Mouse (Mus musculus) testis, adult 2 months (tissue): ENCODE data around the gene Prkcz. TPM values are rescaled to one million over a fixed set of nuclear protein-coding genes. Genes with fewer than 3 reads are reported as not detected.

ENCODE experiments used
- H3K27ac ChIP-seq: fragments of 200-500 bp; 2 replicates; pipeline ENCODE4 v1.5.1; 2012; ENCODE audit warnings: low read depth, low read length; ENCODE audit not compliant: control insufficient read depth, insufficient read depth
- H3K27me3 ChIP-seq: fragments of 200-500 bp; 2 replicates; pipeline ENCODE4 v1.6.1; 2012; ENCODE audit warnings: mild to moderate bottlenecking, low read length, moderate library complexity; ENCODE audit not compliant: control insufficient read depth, insufficient read depth
- H3K36me3 ChIP-seq: fragments of 200-500 bp; 2 replicates; pipeline ENCODE4 v1.6.1; 2012; ENCODE audit warnings: mild to moderate bottlenecking, low read length; ENCODE audit not compliant: control insufficient read depth, insufficient read depth
- H3K4me1 ChIP-seq: fragments of 200-500 bp; 2 replicates; pipeline ENCODE4 v1.6.1; 2012; ENCODE audit warnings: low read length; ENCODE audit not compliant: control insufficient read depth, insufficient read depth
- H3K4me3 ChIP-seq: fragments of 200-500 bp; 2 replicates; pipeline ENCODE4 v1.5.1; 2012; ENCODE audit warnings: low read depth, mild to moderate bottlenecking, low read length, moderate library complexity, mixed read lengths; ENCODE audit not compliant: control insufficient read depth
- CTCF ChIP-seq: fragments of 200-500 bp; IDR thresholded peaks from 2 replicates; pipeline ENCODE4 v1.5.1; 2012; ENCODE audit warnings: low read depth, mild to moderate bottlenecking, inconsistent platforms, low read length, moderate library complexity; ENCODE audit not compliant: control insufficient read depth, insufficient read depth, insufficient replicate concordance
- POLR2A ChIP-seq: fragments of 200-500 bp; IDR thresholded peaks from 2 replicates; pipeline ENCODE4 v1.6.1; 2012; ENCODE audit warnings: low read depth, mild to moderate bottlenecking, inconsistent platforms, low read length, moderate library complexity; ENCODE audit not compliant: control insufficient read depth
- polyA plus RNA-seq: library from polyadenylated mRNA; depleted of rRNA; stranded (reverse); fragments of >200 nt; gene quantifications from 2 replicates; pipeline ENCODE4 v1.2.3, GENCODE M21; 2012

Prkcz gene
- polyA plus RNA-seq, 1 experiment: 16.5 TPM

DNA sequence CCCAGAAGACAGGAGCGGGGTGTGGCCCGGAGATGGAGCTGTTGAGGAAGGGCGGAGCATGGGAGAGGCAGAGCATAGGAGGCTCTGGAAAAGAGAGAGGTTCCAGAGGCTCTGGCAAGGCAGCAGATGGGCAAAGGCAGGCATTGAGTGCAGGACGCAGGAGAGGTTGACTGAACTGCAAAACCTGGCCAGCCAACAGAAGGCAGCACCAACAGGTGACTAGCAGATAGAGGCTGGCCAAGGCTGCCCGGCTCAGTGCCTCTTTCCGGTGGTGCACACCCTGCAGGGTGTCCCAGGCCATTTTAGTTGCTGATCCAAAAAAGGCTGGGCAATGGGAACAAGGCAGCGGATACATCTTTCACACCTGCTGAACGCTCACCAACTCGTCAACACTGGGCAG is 119.4 kb downstream of the Prkcz start:
- H3K27me3 ChIP-seq: no peaks in the 10 kb centered on the region
- no peak overlapping the region for H3K27ac ChIP-seq
- TF ChIP-seq CTCF (no peak), POLR2A (no peak)
- no peaks in the 10 kb centered on the region; the same call in 1 of the 2 replicates for H3K4me1 ChIP-seq
- no peak overlapping the region for H3K4me3 ChIP-seq
- no peaks in the 10 kb centered on the region for H3K36me3 ChIP-seq

DNA sequence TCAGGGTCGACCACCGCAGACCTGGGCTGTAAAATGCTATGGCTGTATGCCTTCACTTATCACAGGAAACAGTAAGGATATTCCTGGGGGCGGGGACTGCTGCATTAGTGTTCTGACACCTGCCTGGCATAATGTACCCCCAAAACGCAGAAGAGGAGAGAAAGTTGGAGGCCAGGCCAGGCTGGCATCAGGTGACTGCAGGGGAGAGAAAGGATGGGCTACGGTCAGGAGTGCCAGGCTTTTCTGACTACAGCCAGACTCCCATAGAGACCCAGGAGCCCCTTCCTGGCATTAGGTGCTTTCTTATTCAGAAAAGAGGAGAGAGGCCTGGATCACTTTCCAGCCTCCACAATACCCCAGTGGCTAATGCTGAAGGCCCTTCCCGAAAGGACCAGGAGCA is 121.7 kb downstream of the Prkcz start:
- Histone ChIP-seq H3K27ac (no peak overlapping the region), H3K4me3 (no peak overlapping the region), H3K36me3 (no peaks in the 10 kb centered on the region), H3K4me1 (peaks cover 15% of the 10 kb centered on the region), H3K27me3 (no peaks in the 10 kb centered on the region)
- TF ChIP-seq POLR2A: no peak
- TF ChIP-seq CTCF: no peak

DNA sequence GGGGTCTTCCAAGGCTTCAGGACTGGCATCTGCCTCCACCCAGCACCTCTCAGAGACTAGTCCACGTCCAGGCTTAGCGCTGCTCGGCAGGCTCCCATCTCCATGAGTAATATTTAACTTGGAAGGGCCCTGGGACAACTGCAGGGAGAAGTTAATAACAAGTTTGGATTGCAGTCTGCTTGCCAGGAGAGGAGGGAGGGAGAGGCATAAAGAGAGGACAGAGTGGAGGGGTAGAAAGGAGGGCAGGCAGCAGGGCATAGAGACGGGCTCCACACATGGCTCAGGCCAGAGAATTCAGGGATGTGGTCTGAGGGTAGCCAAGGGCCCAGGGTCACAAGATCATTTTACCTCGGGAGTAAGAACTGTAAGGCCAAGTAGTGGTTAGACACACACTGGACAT is 122.9 kb downstream of the Prkcz start:
- H3K27ac ChIP-seq: no peak overlapping the region
- TF ChIP-seq CTCF: no peak
- TF ChIP-seq POLR2A: no peak
- peaks cover 24% of the 10 kb centered on the region for H3K4me1 ChIP-seq
- H3K27me3 ChIP-seq: no peaks in the 10 kb centered on the region
- H3K4me3 ChIP-seq: no peak overlapping the region
- H3K36me3 ChIP-seq: no peaks in the 10 kb centered on the region

DNA sequence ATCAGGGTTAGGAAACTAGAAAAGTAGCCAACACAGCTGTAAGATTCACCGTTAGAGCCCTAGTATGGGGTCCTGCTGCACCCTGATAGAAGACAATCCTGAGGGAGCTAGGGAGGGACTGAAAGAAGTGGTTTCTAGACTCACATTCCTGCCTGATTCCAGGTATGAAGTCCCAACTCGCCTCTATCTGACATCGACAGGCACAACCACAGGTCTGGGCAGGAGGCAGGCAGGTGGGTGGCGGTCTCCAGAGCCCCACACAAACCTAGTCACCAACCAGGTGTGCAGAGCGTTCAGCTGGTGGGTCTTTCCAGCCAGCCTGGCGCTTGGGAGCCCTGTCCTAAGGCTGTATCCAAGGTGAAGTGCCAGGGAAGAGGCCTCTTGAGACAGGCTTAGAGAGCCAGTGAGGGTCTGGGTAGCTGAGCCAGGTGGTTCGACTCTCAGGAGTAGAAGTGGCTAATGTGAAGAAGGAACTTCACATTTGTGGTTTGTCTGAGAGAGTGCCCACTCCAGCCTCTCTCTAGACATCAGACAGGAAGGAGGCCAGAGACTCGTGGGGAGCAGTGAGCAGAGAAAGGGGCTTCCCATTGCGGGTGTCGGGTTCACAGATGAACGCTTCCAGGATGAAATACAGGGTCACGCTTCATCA is 124.3 kb downstream of the Prkcz start:
- H3K27me3 ChIP-seq: no peaks in the 10 kb centered on the region
- no peak overlapping the region for H3K27ac ChIP-seq
- no peak for TF ChIP-seq POLR2A
- TF ChIP-seq CTCF: no peak
- no peaks in the 10 kb centered on the region for H3K36me3 ChIP-seq
- H3K4me1 ChIP-seq: peaks cover 24% of the 10 kb centered on the region
- H3K4me3 ChIP-seq: no peak overlapping the region

DNA sequence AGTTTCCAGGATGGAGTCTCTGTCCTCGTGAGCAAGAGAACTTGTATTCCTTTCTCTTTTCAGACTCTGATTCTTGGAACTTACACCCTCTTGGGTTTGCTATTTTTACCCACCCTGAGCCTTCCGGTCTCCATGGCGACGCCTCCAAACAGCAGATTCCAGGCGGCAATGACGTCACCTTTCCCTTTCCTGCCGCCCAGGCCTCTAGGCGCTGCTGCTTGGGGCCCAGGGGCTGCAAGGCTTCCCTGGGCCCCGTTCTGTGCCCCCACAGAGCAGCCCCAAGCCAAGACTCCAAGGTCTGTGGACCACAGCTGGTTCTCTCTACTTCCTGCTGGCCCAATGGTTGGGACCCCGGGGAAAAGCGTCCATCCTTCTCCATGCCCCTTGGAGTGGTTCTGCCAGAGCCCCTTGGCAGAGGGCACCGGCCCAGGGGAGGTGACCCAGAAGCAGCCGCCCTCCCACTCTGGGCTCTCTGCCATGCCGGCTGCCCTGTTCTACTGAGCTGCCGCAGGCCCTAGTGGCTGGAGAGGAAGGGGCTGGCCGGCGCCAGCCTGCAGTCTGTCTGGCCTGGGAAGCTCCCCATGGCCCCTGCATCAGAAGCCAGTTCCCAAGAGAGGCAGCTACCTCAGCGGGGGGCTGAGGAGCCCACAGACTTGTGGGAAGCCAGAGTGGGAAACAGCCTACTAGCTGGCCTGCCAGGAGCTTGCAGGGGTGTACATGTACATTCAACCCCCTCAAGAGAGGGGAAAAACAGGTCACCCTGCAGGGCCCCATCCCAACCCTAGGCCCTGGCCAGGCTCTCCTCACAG is 125.6 kb downstream of the Prkcz start:
- TF ChIP-seq POLR2A: no peak
- no peak for TF ChIP-seq CTCF
- Histone ChIP-seq H3K4me3 (peak overlapping the region; percentile 27), H3K4me1 (peaks cover 24% of the 10 kb centered on the region), H3K36me3 (no peaks in the 10 kb centered on the region), H3K27me3 (no peaks in the 10 kb centered on the region), H3K27ac (peak overlapping the region; percentile 72)

DNA sequence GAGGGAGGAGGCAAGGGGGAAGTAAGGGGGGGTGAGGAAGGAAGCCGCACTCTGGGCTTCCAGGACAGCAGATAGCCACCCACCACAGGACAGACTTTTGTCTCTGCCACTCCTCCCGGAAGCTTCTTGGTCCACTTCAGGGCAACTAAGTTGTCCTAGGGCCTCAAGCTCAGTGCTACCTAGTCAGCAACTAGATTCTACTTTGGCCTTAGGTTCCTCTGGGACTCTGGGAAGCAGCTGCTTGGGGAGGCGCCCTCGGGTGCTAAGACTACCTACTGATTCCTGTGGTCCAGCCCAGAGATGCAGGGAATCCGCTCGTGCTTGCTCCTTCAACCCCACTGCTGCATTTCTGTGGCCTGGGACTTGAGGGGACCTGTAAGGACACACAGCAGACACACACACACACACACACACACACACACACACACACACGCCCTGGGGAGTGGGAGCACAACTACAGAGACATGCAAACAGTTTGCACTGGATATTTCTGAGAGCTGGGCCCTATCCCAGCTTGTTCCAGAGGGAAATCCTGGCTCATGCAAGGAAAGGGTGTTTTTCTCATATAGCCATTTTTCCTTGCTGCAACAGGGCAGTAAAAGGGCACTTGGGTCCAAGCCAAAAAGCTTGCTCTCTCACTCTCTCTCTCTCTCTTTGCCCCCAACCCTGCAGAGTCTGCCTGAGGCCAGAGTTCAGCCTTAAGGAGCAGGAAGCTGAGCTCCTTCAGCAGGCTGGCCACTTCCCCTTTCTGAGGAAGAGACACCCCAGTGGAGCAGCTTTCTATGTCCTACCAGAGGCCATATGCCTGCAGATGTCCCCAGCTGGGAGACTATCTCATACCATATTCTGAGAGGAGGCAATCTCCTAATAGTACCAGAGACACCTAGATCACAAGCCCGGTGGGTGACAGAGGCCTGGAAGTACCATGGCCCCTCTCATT is 126.5 kb downstream of the Prkcz start:
- no peak for TF ChIP-seq CTCF
- Histone ChIP-seq H3K27me3 (no peaks in the 10 kb centered on the region), H3K4me1 (peaks cover 24% of the 10 kb centered on the region), H3K27ac (peak overlapping the region; percentile 72), H3K36me3 (no peaks in the 10 kb centered on the region), H3K4me3 (peak overlapping the region; percentile 27)

DNA sequence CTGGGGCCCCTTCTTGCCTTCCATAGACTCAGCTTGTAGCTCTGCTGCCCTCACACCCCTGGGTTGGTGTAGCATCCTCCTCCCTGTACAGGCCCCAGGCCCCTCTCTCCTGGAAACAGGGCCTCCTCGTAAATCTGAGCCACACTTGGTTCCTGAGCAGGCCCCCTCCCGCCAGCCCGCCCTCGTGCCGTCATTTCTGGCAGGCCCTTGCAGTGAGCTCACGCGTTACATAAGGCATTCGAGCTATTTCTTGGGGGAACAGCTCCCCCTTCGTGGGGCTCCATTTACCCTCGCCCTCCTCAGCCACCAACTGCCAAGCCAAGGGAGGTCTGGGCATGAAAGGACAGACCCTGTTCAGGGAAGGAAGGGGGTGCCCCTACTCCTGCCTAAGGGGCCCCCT is 127.3 kb downstream of the Prkcz start:
- no peaks in the 10 kb centered on the region for H3K36me3 ChIP-seq
- TF ChIP-seq CTCF (no peak), POLR2A (no peak)
- H3K27me3 ChIP-seq: no peaks in the 10 kb centered on the region
- H3K4me1 ChIP-seq: peaks cover 24% of the 10 kb centered on the region
- H3K27ac ChIP-seq: peak overlapping the region; percentile 72
- H3K4me3 ChIP-seq: no peak overlapping the region

DNA sequence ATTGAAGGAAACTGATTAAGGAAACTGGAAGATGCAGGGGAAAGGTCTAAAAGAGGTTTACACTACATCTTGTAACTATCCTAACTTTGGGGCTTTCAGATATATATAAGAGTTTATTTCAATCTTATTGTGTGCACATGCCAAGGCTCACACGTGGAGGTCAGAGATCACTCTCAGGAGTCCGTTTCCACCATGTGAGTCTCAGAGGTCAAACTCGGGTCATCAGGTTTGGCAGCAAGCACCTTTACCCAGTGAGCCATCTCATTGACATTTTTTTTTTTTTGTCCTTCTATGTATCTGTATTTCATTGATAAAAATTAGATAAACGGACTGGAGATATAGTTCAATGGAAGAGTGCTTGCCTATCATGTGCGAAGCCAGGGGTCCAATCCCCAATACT is 132.7 kb downstream of the Prkcz start:
- Histone ChIP-seq H3K4me1 (peaks cover 3% of the 10 kb centered on the region), H3K27ac (no peak overlapping the region), H3K36me3 (no peaks in the 10 kb centered on the region), H3K27me3 (no peaks in the 10 kb centered on the region), H3K4me3 (no peak overlapping the region)
- TF ChIP-seq CTCF (no peak), POLR2A (no peak)
